ENCODE assay signal across 18 mouse cellular contexts in genomic region chr14:27179771-27180170, GRCm38 (mm10).
"Had no signal": no experiment of that assay in that cellular context is flagged by ENCODE, and none has a peak within 500 bp of the region (broad histone marks: within the 10 kb centered on the region; RNA-seq: fewer than 3 reads in every experiment).

No protein-coding gene starts in this region.

- H3K9me3 ChIP-seq: lung, embryonic 15.5 days; midbrain, embryonic 13.5 days; midbrain, embryonic 15.5 days; neural tube, embryonic 12.5 days; stomach, embryonic 15.5 days had no signal

- H3K9ac ChIP-seq: liver, postnatal 0 days; lung, embryonic 15.5 days; midbrain, embryonic 13.5 days; midbrain, embryonic 15.5 days; neural tube, embryonic 12.5 days; stomach, embryonic 15.5 days had no signal

- DNase-seq: liver, postnatal 0 days; lung, adult 2 months; lung, postnatal 14 days; lung, postnatal 36 days; right cerebral cortex, postnatal 14 days; thymus, adult 2 months; thymus, postnatal 25 days; thymus, postnatal 4 days had no signal

- H3K36me3 ChIP-seq: lung, embryonic 15.5 days; midbrain, embryonic 13.5 days; midbrain, embryonic 15.5 days; neural tube, embryonic 12.5 days; stomach, embryonic 15.5 days had no signal

- H3K4me3 ChIP-seq: lung, embryonic 15.5 days; megakaryocyte, embryonic 14.5 days; midbrain, embryonic 13.5 days; midbrain, embryonic 15.5 days; neural tube, embryonic 12.5 days; stomach, embryonic 15.5 days had no signal

- H3K27ac ChIP-seq: lung, embryonic 15.5 days; macrophage; midbrain, embryonic 13.5 days; midbrain, embryonic 15.5 days; neural tube, embryonic 12.5 days; stomach, embryonic 15.5 days; stomach, postnatal 0 days had no signal

- H3K4me2 ChIP-seq: lung, embryonic 15.5 days; midbrain, embryonic 11.5 days; midbrain, embryonic 13.5 days; midbrain, embryonic 15.5 days; neural tube, embryonic 12.5 days; stomach, embryonic 15.5 days had no signal

- H3K4me1 ChIP-seq: midbrain, embryonic 13.5 days; midbrain, embryonic 15.5 days; neural tube, embryonic 12.5 days had no signal

- ATAC-seq: liver, postnatal 0 days; lung, postnatal 0 days; midbrain, embryonic 13.5 days; midbrain, embryonic 15.5 days had no signal

- H3K27me3 ChIP-seq: lung, embryonic 15.5 days; midbrain, embryonic 13.5 days; midbrain, embryonic 15.5 days; neural tube, embryonic 12.5 days; stomach, embryonic 15.5 days had no signal
